Mouse (Mus musculus): ENCODE results near the gene Stra8.

- no peak for TF ChIP-seq POLR2A (IDR thresholded peaks at IDR 0.05; ENCODE audit: control insufficient read depth, extremely low read depth, insufficient read depth, low read length, poor library complexity)
- TF ChIP-seq CTCF (IDR thresholded peaks at IDR 0.05; ENCODE audit: borderline replicate concordance, control insufficient read depth, extremely low read depth, insufficient read depth, low read length, poor library complexity): no peak
Measured at GRCm38 (mm10) chr6:34902578-34902977, 17.4 kb upstream of the Stra8 start.

All from thymus, adult 2 months (tissue).